Mouse (Mus musculus) brown adipose tissue, adult 24 weeks (tissue): ENCODE data around the gene Tlk1. TPM values are rescaled to one million over a fixed set of nuclear protein-coding genes. Genes with fewer than 3 reads are reported as not detected.

Experiments used
- H3K27ac ChIP-seq: fragments of 200-500 bp; replicated peaks from 2 replicates; pipeline ENCODE4 v1.5.1; 2012; ENCODE audit warnings: low read depth, mild to moderate bottlenecking, low read length
- H3K4me1 ChIP-seq: fragments of 200-500 bp; 2 replicates; pipeline ENCODE4 v1.6.1; 2012; ENCODE audit warnings: low read length, mixed read lengths; ENCODE audit not compliant: control insufficient read depth, insufficient read depth, insufficient read length
- H3K4me3 ChIP-seq: fragments of 200-500 bp; 2 replicates; pipeline ENCODE4 v1.5.1; 2012; ENCODE audit warnings: low read depth, mild to moderate bottlenecking, low read length, moderate library complexity; ENCODE audit not compliant: insufficient read depth
- polyA plus RNA-seq: library from polyadenylated mRNA; stranded (reverse); fragments of >200 nt; gene quantifications from 2 replicates; pipeline ENCODE4 v1.2.4, GENCODE M21; 2012; ENCODE audit not compliant: missing spikeins, insufficient read depth, insufficient read length

Gene Tlk1
- polyA plus RNA-seq, result 16.4 and 26.4 TPM in 2 replicates

- no peaks in the 10 kb centered on the region for H3K4me1 ChIP-seq
These were observed at the start of gene Tlk1 for GRCm38 (mm10) chr2:70825371-70826051. TSS of gene Tlk1 (minus strand) at chr2:70825728.

DNA sequence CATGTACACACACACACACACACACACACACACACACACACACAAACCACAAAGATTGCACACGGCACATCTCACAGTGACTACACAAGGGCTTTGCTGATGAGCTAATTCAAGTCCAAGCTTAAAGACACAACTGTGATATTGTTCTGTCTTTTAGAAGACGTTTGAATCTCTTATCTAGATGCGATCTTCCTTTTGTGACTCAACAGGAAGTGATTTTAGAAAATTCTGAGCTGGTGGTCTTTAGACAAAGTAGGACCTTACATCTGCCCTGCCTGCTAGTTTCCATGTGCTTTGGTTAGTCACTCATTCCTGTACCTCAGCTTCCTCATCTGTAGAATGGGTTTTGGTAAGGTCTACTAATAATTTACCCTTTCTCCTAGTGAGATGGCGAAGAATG, 49.6 kb upstream of the Tlk1 start:
- Histone ChIP-seq H3K27ac (no peak overlapping the region), H3K4me1 (no peaks in the 10 kb centered on the region), H3K4me3 (no peak overlapping the region)

More at GRCm38 (mm10) chr2:70825371-70826051, at the start of gene Tlk1:
- peak within 1 kb of the TSS; percentile 98 for H3K4me3 ChIP-seq
- H3K27ac ChIP-seq, result peak within 1 kb of the TSS; percentile 87

GRCm38 (mm10) chr2:70873168-70873567, 47.6 kb upstream of the Tlk1 start:
- no peaks in the 10 kb centered on the region for H3K4me1 ChIP-seq
- H3K27ac ChIP-seq, result no peak overlapping the region

DNA sequence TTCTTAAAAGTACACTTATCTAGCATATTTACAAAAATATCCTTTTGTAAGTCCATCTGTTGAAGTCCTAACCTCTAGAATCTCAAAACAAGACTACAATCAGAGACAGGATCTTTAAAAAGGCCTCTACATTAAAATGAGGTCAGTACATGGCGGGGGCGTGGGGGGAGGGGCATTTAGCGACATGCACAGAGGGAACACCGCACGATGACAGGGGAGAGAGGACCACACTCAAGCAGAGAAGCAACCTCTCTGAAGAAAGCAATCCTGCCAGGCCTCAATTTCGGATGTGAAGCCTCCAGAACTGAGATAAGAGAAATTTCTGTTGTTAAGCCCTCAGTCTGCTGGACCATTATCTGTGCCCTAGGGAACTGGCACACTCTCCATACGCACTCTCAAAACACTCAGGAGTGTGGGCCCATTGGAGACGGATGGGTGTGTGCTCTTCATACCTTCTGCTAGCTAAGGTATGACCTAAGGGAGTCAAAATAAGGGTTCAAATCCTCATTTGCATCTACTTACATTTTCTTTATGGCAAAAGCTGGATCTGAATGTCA, 46.0 kb upstream of the Tlk1 start:
- Histone ChIP-seq H3K4me3 (no peak overlapping the region), H3K4me1 (no peaks in the 10 kb centered on the region), H3K27ac (no peak overlapping the region)

More at GRCm38 (mm10) chr2:70873168-70873567, 47.6 kb upstream of the Tlk1 start:
- no peak overlapping the region for H3K4me3 ChIP-seq

GRCm38 (mm10) chr2:70870819-70871218, 45.3 kb upstream of the Tlk1 start:
- no peak overlapping the region for H3K27ac ChIP-seq
- no peaks in the 10 kb centered on the region for H3K4me1 ChIP-seq
- H3K4me3 ChIP-seq, result no peak overlapping the region

DNA sequence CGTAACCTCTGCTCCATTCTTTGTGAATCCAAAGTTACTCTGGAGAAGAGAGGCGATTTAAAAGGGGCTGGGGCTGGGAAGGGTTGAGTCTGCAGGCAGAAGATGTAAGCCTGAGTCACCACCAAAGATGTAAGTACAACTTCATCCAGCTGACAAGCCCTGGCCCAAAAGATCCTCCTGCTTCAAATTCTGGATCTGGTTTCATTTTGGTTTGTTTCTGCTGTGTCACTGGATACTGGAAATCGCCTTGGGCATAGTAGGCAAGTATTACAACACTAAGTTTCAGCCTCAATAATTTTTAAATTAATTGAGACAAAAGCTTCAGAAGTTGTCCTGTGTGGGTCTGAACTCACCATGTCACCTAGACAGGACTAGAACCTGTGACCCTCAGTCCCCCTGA, 43.6 kb upstream of the Tlk1 start:
- no peak overlapping the region for H3K27ac ChIP-seq
- no peaks in the 10 kb centered on the region for H3K4me1 ChIP-seq
- no peak overlapping the region for H3K4me3 ChIP-seq

DNA sequence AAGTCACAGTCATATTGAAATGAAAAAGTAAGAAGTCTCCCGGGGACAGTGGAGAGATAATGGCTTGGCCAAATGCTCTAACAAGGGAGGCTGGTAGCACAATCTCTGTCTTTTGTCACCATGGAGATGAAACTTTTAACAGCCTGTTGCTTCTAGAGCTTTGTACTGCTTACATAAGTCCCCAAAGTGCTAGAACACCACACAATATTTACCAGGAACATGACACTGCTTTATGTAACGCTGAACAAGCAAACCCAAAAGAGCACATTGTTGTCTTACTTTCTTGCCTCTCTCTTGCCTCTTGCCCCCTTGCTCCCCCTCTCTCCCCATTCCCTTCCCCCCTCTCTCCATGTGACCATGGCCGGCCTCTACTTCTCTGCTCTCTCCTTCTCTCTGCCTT, 41.7 kb upstream of the Tlk1 start:
- H3K4me3 ChIP-seq, result no peak overlapping the region
- no peak overlapping the region for H3K27ac ChIP-seq
- H3K4me1 ChIP-seq, result no peaks in the 10 kb centered on the region

- Histone ChIP-seq H3K4me3 (no peak overlapping the region), H3K4me1 (no peaks in the 10 kb centered on the region), H3K27ac (no peak overlapping the region)
These were observed 37.4 kb upstream of the Tlk1 start for GRCm38 (mm10) chr2:70862881-70863280.

DNA sequence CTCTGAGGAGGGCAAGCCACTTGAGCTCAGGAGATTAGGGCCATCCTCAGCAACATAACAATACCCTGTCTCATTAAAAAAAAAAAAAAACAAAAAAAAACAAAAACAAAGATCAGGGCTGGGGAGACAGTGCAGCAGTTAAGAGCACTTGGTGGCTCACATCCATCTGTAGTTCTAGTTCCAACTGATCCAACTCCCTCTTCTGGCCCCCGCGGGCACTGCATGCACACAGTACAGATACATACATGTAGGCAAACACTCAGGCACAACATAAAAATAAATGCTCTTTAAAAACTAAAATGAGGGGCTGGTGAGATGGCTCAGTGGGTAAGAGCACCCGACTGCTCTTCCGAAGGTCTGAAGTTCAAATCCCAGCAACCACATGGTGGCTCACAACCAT, 34.2 kb upstream of the Tlk1 start:
- Histone ChIP-seq H3K4me1 (no peaks in the 10 kb centered on the region), H3K4me3 (no peak overlapping the region), H3K27ac (no peak overlapping the region)

DNA sequence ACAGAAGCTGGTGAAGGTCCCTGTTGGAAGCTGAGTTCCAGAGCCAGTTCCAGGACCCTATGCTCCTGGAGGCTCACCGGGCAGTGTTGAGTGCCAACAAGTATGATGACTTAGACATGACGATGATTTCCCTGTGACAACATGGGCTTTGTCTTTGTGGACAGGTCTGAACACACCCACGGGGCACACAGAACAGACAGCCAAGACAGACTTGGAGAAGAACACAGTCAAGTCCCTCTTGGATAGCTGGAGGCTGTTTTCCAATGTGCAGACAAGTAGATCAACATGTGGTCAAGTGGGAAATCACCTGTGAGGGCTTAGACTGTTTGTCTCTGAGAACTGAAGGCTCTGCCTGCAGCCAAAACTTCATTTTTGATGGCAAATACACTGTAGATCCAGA, 31.4 kb upstream of the Tlk1 start:
- Histone ChIP-seq H3K4me3 (no peak overlapping the region), H3K4me1 (no peaks in the 10 kb centered on the region), H3K27ac (no peak overlapping the region)

- Histone ChIP-seq H3K27ac (no peak overlapping the region), H3K4me3 (no peak overlapping the region), H3K4me1 (no peaks in the 10 kb centered on the region)
These were observed 28.8 kb upstream of the Tlk1 start for GRCm38 (mm10) chr2:70854231-70854888.

GRCm38 (mm10) chr2:70853329-70853728, 27.8 kb upstream of the Tlk1 start:
- Histone ChIP-seq H3K27ac (no peak overlapping the region), H3K4me1 (no peaks in the 10 kb centered on the region), H3K4me3 (no peak overlapping the region)

- Histone ChIP-seq H3K27ac (no peak overlapping the region), H3K4me1 (no peaks in the 10 kb centered on the region), H3K4me3 (no peak overlapping the region)
These were observed 27.3 kb upstream of the Tlk1 start for GRCm38 (mm10) chr2:70852796-70853221.

DNA sequence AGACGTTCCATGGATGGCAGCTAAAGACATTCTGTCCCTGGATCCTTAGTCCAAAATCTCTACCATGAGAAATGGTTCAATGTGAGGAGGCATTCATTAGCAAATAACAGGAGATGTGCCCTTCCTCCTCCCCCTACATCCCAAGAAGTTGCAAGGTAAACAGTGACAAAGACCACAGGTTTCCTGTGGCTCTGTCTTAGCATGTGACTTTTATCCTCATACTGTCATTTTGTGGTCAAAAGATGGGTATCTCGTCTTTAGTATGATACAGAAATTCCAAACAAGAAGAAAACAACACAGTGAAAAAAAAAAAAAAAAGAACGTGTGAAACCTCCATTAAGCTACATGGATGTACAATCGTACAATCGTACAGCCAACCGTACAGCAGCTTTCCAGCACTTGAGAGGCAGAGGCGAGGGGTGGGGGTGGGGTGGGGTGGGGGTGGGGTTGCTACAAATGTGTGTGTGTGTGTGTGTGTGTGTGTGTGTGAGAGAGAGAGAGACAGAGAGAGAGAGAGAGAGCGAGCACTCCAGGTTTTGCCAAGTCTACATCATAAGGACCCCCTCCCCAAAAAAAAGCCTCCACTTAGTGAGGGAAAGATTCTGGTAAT, 26.8 kb upstream of the Tlk1 start:
- H3K27ac ChIP-seq, result no peak overlapping the region
- no peaks in the 10 kb centered on the region for H3K4me1 ChIP-seq
- no peak overlapping the region for H3K4me3 ChIP-seq

- no peaks in the 10 kb centered on the region for H3K4me1 ChIP-seq
- H3K27ac ChIP-seq, result no peak overlapping the region
- H3K4me3 ChIP-seq, result no peak overlapping the region
These were observed 20.3 kb upstream of the Tlk1 start for GRCm38 (mm10) chr2:70845871-70846270.
